Comparison of ENCODE assay signal across 28 mouse cellular contexts in genomic region chr14:38433793-38434589, GRCm38 (mm10).
"Had no signal": no experiment of that assay in that cellular context is flagged by ENCODE, and none has a peak within 500 bp of the region (broad histone marks: within the 10 kb centered on the region; RNA-seq: fewer than 3 reads in every experiment).

No protein-coding gene starts in this region.

- DNase-seq: cerebellum, adult 18-20 months; cerebellum, adult 2 months; cerebellum, adult 8-10 months; cerebellum, adult 9-10 months; cerebellum, adult 9-11 months; cerebellum, postnatal 10 days; cerebellum, postnatal 14 days; cerebellum, postnatal 25 days; cerebellum, postnatal 36 days; embryo, embryonic 11 days; forebrain, postnatal 0 days; gastrocnemius, adult 2 months; gastrocnemius, postnatal 10 days; gastrocnemius, postnatal 14 days; gastrocnemius, postnatal 25 days; gastrocnemius, postnatal 36 days; heart, adult 11 months had no signal

- H3K4me2 ChIP-seq: embryonic facial prominence, embryonic 12.5 days; embryonic facial prominence, embryonic 13.5 days; embryonic facial prominence, embryonic 15.5 days; forebrain, embryonic 12.5 days; forebrain, embryonic 13.5 days; forebrain, embryonic 15.5 days had no signal

- ATAC-seq: forebrain, embryonic 13.5 days; forebrain, embryonic 14.5 days; forebrain, embryonic 15.5 days; forebrain, embryonic 16.5 days; forebrain, postnatal 0 days had no signal

- H3K36me3 ChIP-seq: embryonic facial prominence, embryonic 10.5 days; embryonic facial prominence, embryonic 12.5 days; embryonic facial prominence, embryonic 13.5 days; embryonic facial prominence, embryonic 15.5 days; forebrain, embryonic 10.5 days; forebrain, embryonic 12.5 days; forebrain, embryonic 15.5 days had no signal

- H3K27ac ChIP-seq: embryonic facial prominence, embryonic 10.5 days; embryonic facial prominence, embryonic 12.5 days; embryonic facial prominence, embryonic 13.5 days; embryonic facial prominence, embryonic 15.5 days; forebrain, embryonic 10.5 days; forebrain, embryonic 12.5 days; forebrain, embryonic 13.5 days; forebrain, embryonic 15.5 days; gastrocnemius, adult 2 months had no signal

- H3K9me3 ChIP-seq: embryonic facial prominence, embryonic 10.5 days; embryonic facial prominence, embryonic 12.5 days; embryonic facial prominence, embryonic 13.5 days; embryonic facial prominence, embryonic 15.5 days; forebrain, embryonic 10.5 days; forebrain, embryonic 12.5 days; forebrain, embryonic 13.5 days; forebrain, embryonic 15.5 days had no signal

- H3K27me3 ChIP-seq: embryonic facial prominence, embryonic 12.5 days; embryonic facial prominence, embryonic 13.5 days; embryonic facial prominence, embryonic 15.5 days; forebrain, embryonic 12.5 days; forebrain, embryonic 13.5 days; forebrain, embryonic 15.5 days had no signal

- H3K4me1 ChIP-seq: embryonic facial prominence, embryonic 10.5 days; embryonic facial prominence, embryonic 12.5 days; embryonic facial prominence, embryonic 13.5 days; embryonic facial prominence, embryonic 15.5 days; forebrain, embryonic 10.5 days; forebrain, embryonic 12.5 days; forebrain, embryonic 13.5 days; forebrain, embryonic 15.5 days had no signal

- H3K4me3 ChIP-seq: embryonic facial prominence, embryonic 10.5 days; embryonic facial prominence, embryonic 12.5 days; embryonic facial prominence, embryonic 13.5 days; embryonic facial prominence, embryonic 15.5 days; erythroblast, embryonic 14.5 days; forebrain, embryonic 10.5 days; forebrain, embryonic 12.5 days; forebrain, embryonic 13.5 days; forebrain, embryonic 15.5 days; gastrocnemius, adult 2 months had no signal

- H3K9ac ChIP-seq: embryonic facial prominence, embryonic 12.5 days; embryonic facial prominence, embryonic 13.5 days; embryonic facial prominence, embryonic 15.5 days; forebrain, embryonic 12.5 days; forebrain, embryonic 13.5 days; forebrain, embryonic 15.5 days; forebrain, postnatal 0 days had no signal
